Mouse (Mus musculus) bone marrow macrophage, adult 2 months (primary cell): Measurements from ENCODE around the gene Gm49380. TPM values are rescaled to one million over a fixed set of nuclear protein-coding genes. Genes with fewer than 3 reads are reported as not detected.
"Not testable (repeated sequence)": the region's sequence is repeated elsewhere in the genome, so short reads cannot be mapped to it uniquely, and the experiment has no call there.

Experiments
- H3K27ac ChIP-seq: 2 replicates; pipeline ENCODE4 v1.5.1; 2012; ENCODE audit warnings: low read depth, low read length; ENCODE audit not compliant: insufficient read depth
- H3K4me1 ChIP-seq: 2 replicates; pipeline ENCODE4 v1.6.1; 2012; ENCODE audit warnings: low read length; ENCODE audit not compliant: control insufficient read depth, insufficient read depth
- H3K4me3 ChIP-seq: 2 replicates; pipeline ENCODE4 v1.5.1; 2012; ENCODE audit warnings: mild to moderate bottlenecking, low read length, moderate library complexity; ENCODE audit not compliant: insufficient read depth
- CTCF ChIP-seq: IDR thresholded peaks from 2 replicates; pipeline ENCODE4 v1.5.1; 2012; ENCODE audit warnings: low read depth, mild to moderate bottlenecking, low read length, moderate library complexity
- POLR2A ChIP-seq: IDR thresholded peaks from 2 replicates; pipeline ENCODE4 v1.6.1; 2012; ENCODE audit warnings: mild to moderate bottlenecking, low read depth, low read length, borderline replicate concordance
- polyA plus RNA-seq: library from polyadenylated mRNA; stranded (reverse); fragments of >200 nt; gene quantifications from 2 replicates; pipeline ENCODE4 v1.2.4, GENCODE M21; 2012; ENCODE audit not compliant: missing spikeins, insufficient read depth, insufficient read length

Gm49380 gene
- polyA plus RNA-seq, 1 experiment: not detected

DNA sequence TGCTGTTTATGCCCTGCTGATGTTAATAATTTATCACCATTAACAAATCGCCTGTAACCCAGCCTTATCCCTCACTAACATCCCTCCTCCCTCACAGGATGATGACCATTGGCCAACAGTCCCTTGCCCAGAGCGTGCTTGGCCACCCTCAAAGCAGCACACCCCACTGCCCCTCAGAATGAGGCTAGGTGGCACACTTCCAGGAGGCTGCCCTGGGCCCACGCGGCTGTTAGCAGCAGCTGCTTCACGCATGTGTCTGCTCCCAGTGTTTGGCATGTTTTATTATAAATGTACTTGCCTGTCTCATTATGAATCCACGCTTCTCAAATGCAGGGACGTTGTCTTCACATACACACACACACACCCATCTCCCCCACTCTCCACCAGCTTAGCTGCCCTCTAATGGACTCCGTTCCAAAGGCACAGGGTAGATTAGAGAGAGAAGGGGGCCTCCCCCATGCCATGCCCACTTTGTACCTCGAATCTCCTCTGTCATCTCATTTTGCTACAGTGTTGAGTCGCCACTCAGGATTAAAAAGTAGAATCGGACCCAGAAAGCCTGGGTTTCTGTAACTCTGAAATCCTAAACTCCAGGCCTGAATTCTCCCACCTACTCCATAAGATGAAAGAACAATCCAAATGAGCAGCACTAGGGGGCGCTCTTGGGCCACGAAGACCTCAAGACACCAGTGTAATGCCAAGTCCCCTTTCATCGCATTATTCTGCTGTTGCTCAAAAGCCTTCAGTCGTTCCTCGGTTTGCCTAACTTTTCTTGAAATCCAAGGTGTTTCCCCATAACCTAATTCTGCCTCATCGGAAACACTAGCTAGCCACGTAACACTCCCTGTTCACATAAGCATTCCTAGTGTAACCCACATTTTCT lies 12.5 kb upstream of the Gm49380 start:
- no peak overlapping the region for H3K27ac ChIP-seq
- no peak overlapping the region for H3K4me3 ChIP-seq
- peaks cover 27% of the 10 kb centered on the region for H3K4me1 ChIP-seq
- TF ChIP-seq CTCF (peak; percentile 86), POLR2A (no peak)

- H3K4me1 ChIP-seq: peaks cover 24% of the 10 kb centered on the region
- no peak overlapping the region for H3K27ac ChIP-seq
- TF ChIP-seq POLR2A (no peak), CTCF (no peak)
- H3K4me3 ChIP-seq: no peak overlapping the region
Observed at GRCm38 (mm10) chr9:44125026-44125425, 11.7 kb upstream of the Gm49380 start.

GRCm38 (mm10) chr9:44124317-44124716 lies 11.0 kb upstream of the Gm49380 start:
- Histone ChIP-seq H3K4me1 (peaks cover 18% of the 10 kb centered on the region), H3K4me3 (no peak overlapping the region), H3K27ac (no peak overlapping the region)
- TF ChIP-seq POLR2A: no peak
- TF ChIP-seq CTCF: no peak

DNA sequence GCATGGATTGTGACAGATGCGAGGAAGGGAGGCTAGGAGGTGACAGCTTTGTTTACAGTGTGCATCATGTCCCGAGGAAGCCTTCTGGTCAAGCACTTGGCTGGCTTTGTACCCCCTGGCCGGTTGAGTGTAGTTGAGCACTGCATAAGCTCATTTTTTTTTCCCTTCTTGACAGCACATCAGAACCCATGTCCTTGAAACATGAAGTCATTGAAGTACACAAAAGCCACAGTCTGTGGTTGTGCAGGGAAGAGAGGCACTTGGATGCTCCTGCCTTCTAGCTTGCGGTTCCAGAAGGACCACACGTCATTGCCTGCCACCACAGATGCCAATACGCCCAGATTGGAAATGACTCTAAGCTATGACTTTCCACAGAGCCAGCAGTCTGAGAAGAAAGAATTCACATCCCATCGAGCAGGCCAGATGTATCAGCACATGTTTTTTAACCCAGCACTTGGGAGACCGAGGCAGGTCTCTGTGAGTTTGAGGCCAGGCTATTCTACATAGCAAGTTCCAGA lies 6.7 kb upstream of the Gm49380 start:
- no peak overlapping the region for H3K4me3 ChIP-seq
- no peak overlapping the region for H3K27ac ChIP-seq
- H3K4me1 ChIP-seq: no peaks in the 10 kb centered on the region
- no peak for TF ChIP-seq CTCF
- no peak for TF ChIP-seq POLR2A

GRCm38 (mm10) chr9:44119011-44119410 lies 5.7 kb upstream of the Gm49380 start:
- TF ChIP-seq POLR2A: no peak
- peak; percentile 73 for TF ChIP-seq CTCF
- Histone ChIP-seq H3K4me1 (peaks cover 2% of the 10 kb centered on the region; the same call in 1 of the 2 replicates), H3K27ac (no peak overlapping the region), H3K4me3 (no peak overlapping the region)

GRCm38 (mm10) chr9:44116182-44116581 lies 2.9 kb upstream of the Gm49380 start:
- Histone ChIP-seq H3K4me1 (peaks cover 2% of the 10 kb centered on the region; the same call in 1 of the 2 replicates), H3K27ac (no peak overlapping the region), H3K4me3 (no peak overlapping the region)
- TF ChIP-seq CTCF (no peak), POLR2A (no peak)

DNA sequence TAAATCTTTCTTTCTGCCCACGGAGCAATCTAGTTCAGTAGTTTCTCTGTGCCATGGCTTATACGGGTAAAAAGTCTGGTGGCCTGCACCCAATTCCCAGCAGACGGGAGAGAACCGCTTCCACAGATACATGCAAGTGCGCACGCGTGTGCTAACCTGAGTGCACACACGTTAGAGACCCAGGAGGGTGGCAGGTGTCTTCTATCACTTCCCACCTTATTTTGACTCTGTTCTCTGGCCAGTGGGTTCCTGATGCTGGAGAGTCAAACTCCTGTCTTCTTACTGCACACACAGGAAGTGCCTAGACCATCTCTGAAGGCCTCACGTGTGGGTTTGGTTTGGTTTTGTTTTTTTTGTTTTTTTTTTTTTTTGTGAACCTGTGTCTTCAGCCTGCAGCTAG lies 2.3 kb upstream of the Gm49380 start:
- Histone ChIP-seq H3K4me3 (no peak overlapping the region), H3K4me1 (peaks cover 2% of the 10 kb centered on the region; the same call in 1 of the 2 replicates), H3K27ac (no peak overlapping the region)
- no peak; the same call in 1 of the 2 replicates for TF ChIP-seq CTCF

GRCm38 (mm10) chr9:44114453-44114852 lies 1.2 kb upstream of the Gm49380 start:
- peaks cover 5% of the 10 kb centered on the region; the same call in 1 of the 2 replicates for H3K4me1 ChIP-seq
- H3K27ac ChIP-seq: no peak overlapping the region
- TF ChIP-seq POLR2A: no peak
- no peak for TF ChIP-seq CTCF
- no peak overlapping the region for H3K4me3 ChIP-seq

DNA sequence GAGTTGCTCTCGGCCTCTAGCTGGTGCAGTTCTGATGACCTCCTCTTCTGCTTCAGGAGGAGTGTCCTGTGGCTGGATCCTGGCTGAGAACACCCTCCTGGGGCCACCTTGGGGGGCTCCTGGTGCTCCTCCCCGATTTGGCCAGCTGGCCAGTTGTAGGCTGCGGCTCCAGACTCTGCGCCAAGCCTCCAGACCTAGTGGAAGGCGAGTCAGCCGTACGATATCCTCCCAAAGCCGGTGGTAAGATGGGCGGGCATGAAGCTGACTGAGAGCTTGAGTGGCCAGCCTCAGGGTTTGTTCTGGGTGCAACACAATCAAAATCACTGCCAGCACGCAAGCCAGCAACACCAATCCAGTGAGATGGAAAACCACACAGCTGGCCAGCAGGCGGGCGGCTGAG lies 1.4 kb downstream of the Gm49380 start:
- H3K4me1 ChIP-seq, H3K4me3 ChIP-seq, H3K27ac ChIP-seq: not testable (repeated sequence)

DNA sequence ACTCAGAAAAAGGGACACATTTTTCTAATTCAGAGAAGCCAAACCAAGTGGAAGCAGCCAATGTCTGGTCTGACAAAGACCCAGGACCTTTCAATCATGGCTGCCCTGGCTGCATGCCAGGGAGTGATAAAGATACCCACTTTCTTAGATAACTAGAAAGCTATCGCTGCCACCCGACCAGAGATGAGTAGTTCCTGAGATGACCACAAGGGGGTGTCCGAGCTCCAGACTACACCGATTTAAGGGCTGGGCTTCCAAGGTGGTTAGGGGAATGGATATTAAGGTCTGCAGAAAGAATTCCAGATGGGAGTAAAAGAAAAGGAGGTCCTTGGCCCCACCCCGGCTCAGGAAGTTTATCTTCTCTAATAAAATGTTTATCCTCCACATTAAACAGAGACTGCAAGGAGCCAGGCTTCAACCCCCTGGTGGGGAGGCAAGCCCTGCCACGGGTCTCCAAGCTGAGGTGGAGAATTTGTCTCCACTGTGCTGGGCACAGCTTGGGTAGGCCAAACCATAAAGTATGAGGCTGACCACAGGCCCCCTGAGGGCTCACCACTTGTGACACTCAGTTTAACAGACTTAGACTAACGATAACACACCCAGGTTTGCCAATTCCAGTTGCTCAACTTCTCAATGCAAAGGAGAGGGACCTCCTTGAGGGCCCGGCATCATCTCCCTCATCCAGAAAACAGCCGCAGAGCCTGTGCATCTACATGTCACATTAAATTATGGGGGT lies 3.8 kb downstream of the Gm49380 start:
- Histone ChIP-seq H3K4me1 (peaks cover 6% of the 10 kb centered on the region; the same call in 1 of the 2 replicates), H3K4me3 (no peak overlapping the region), H3K27ac (no peak overlapping the region)
- TF ChIP-seq POLR2A: no peak
- TF ChIP-seq CTCF: peak; percentile 85
